Mouse (Mus musculus) thymus, adult 2 months (tissue): ENCODE results near the gene Map3k5.

ENCODE experiments used
- CTCF ChIP-seq: fragments of 200-500 bp; IDR thresholded peaks from 2 replicates; pipeline ENCODE4 v1.5.1; 2012; ENCODE audit warnings: mild to moderate bottlenecking, control low read depth, low read length, moderate library complexity, borderline replicate concordance; ENCODE audit not compliant: control insufficient read depth, poor library complexity, insufficient read depth; ENCODE audit errors: extremely low read depth
- POLR2A ChIP-seq: fragments of 200-500 bp; IDR thresholded peaks from 2 replicates; pipeline ENCODE4 v1.6.1; 2012; ENCODE audit warnings: mild to moderate bottlenecking, low read length, control low read depth, moderate library complexity; ENCODE audit not compliant: control insufficient read depth, poor library complexity, insufficient read depth; ENCODE audit errors: extremely low read depth

DNA sequence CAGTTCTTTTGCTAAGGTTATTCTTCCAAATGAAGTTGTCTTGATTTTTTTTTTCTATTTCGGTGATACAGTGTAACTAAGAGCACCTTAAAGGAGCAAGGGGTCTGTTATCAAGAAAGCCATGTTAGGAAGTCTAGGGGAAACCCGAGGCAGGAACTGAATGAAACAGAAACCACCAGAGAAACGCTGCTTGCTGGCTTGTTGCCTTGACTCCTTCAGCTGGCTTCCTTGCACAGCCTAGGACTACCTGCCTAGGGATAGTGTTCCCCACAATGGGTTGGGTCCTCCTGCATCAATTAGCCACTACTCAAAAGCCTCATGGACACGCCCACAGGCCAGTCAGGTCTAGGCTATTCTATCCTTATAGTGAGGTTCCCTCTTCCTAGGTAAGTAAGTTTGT is 106.4 kb downstream of the Map3k5 start:
- TF ChIP-seq POLR2A = no peak
- TF ChIP-seq CTCF = no peak
